Mouse (Mus musculus): ENCODE results near the gene Rnf207. TPM values are rescaled to one million over a fixed set of nuclear protein-coding genes. Genes with fewer than 3 reads are reported as not detected.

Rnf207 gene
- polyA plus RNA-seq, 1 experiment from 2014 or later: 0.26 TPM

DNA sequence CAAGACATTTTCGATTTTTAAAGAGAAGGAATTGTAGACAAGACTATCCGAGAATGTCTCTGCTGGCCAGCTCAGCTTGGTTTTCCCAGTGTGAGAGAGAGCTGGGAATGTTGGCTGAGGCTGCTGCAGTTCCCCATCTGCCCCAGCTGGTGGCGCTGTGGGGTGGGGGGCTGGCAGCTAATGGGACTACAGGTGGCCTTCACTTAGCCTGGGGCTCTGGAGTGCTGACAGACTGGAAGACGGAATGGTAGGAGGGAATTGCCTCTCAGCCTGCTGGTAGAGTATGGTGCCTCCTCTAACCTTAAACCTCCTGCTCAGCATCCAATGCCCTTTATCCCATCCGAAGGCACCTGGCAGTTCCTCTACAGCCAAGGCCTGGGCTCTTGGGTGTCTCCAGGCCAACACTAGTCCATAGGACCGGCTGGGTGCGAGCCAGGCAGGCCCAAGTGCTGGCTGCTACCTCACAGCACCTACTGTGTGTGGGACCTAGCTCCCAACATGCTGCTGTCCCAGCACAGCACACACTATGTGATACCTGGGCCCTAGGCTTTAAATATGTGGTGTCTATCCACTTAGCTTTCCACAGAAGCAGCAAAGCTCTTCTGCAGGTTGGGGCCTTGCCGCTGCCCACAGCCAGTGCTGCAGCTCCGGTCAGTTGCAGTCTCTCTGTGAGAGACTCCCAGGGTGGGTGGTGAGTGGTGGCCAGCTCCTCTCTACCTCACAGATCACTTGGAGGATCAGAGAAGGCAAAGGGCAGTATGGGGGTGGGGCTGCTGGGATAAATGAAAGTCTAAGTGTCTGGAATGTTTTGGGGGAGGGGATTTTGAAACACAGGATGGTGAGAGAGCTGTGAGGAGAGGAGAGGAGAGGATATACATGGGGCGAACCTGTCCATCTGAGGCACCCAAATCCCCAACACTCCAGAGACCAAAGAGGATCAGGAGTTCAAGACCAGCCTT is 42.1 kb downstream of the Rnf207 start:
- H3K27ac ChIP-seq: no peak overlapping the region
- H3K4me1 ChIP-seq: peaks cover 35% of the 10 kb centered on the region
- H3K9ac ChIP-seq: no peak overlapping the region
- H3K36me3 ChIP-seq: no peaks in the 10 kb centered on the region
- peaks cover 88% of the 10 kb centered on the region for H3K27me3 ChIP-seq (replicated peaks)
- no peak overlapping the region for H3K4me2 ChIP-seq
- WGBS (ENCODE audit: insufficient replicate concordance): 37% methylated on average over 10 of the region's 10 CpGs
- H3K9me3 ChIP-seq (replicated peaks): no peaks in the 10 kb centered on the region
- ATAC-seq: no peak
- no peak overlapping the region for H3K4me3 ChIP-seq

DNA sequence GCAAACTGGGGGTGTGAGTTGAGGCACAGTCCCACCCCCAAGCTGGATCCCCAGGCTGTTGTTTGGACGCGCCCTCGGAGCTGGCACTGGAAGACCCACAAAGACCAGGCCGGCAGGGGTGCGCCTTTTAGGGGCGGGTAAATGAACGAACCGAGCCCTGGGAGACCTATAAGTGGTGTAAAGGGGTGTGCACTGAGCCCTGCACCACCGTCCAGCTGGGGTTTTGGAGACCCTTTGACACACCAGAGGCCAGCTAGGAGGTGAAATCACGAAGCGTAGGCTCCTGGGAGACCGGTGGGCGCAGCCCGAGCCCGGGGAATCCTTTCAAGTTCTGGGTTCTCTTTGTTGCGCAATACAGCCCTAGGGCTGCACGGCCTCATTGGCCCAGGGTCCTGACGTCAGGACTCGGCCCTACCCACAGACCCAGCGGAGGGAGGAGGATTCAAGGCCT is 44.1 kb downstream of the Rnf207 start:
- H3K36me3 ChIP-seq: no peaks in the 10 kb centered on the region
- H3K9ac ChIP-seq: peak overlapping the region; percentile 54; the same call in 1 of the 2 replicates
- H3K27ac ChIP-seq: no peak overlapping the region
- peaks cover 35% of the 10 kb centered on the region for H3K4me1 ChIP-seq
- no peak for ATAC-seq
- peak overlapping the region; percentile 53 for H3K4me3 ChIP-seq
- H3K4me2 ChIP-seq: peak overlapping the region; percentile 72
- peaks cover 76% of the 10 kb centered on the region for H3K27me3 ChIP-seq (replicated peaks)
- 2% methylated on average over 20 of the region's 20 CpGs for WGBS (ENCODE audit: insufficient replicate concordance)
- no peaks in the 10 kb centered on the region for H3K9me3 ChIP-seq (replicated peaks)

DNA sequence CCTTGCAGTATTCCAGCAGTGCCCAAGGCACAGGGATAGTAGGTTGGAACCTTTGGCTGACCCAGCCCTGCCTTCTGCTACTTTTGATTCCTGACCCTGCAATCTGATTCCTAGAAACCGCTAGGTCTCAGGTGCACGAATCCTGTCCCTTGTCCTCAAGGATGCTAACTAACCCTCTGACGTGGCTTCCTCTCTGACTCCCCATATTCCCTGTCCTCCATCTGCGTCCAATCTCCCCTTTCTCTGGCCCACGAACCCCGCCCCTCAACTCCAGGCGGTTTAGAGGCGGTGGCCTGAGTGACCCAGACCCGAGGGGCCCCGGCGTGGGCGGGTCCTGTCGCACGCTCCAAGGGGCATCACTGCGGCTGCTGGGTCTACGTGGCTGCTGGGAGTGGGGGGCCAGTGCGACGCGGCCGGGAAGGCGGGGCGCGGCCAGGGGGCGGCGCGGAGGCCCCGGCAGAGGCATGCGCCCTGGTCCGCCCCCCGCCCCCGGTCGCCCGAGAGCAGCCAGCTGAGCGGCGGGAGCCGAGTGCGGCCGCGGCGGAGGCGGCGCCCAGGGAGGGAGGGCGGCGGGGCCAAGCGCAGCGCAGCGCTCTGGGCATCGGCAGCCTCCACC is 45.1 kb downstream of the Rnf207 start, which contains the start of gene Gpr153:
Gene Gpr153 (plus strand): TSS at position 612 of the 616 bp plus-strand sequence.
- H3K4me1 ChIP-seq: peaks cover 35% of the 10 kb centered on the region
- 2% methylated on average over 48 of the region's 48 CpGs for WGBS (ENCODE audit: insufficient replicate concordance)
- no peak; the same call in 1 of the 2 replicates for ATAC-seq
- no peaks in the 10 kb centered on the region for H3K36me3 ChIP-seq
- H3K4me2 ChIP-seq: peak within 1 kb of the TSS; percentile 72
- peak within 1 kb of the TSS; percentile 53 for H3K4me3 ChIP-seq
- H3K27ac ChIP-seq: no peak within 1 kb of the TSS
- peaks cover 66% of the 10 kb centered on the region for H3K27me3 ChIP-seq (replicated peaks)
- peak within 1 kb of the TSS; percentile 54 for H3K9ac ChIP-seq
- H3K9me3 ChIP-seq (replicated peaks): no peaks in the 10 kb centered on the region

GRCm38 (mm10) chr4:152273191-152273590 is 45.6 kb downstream of the Rnf207 start:
- peaks cover 2% of the 10 kb centered on the region; the same call in 1 of the 2 replicates for H3K36me3 ChIP-seq
- no peaks in the 10 kb centered on the region for H3K9me3 ChIP-seq (replicated peaks)
- no peak overlapping the region for H3K4me3 ChIP-seq
- H3K9ac ChIP-seq: no peak overlapping the region
- peaks cover 35% of the 10 kb centered on the region for H3K4me1 ChIP-seq
- peaks cover 66% of the 10 kb centered on the region for H3K27me3 ChIP-seq (replicated peaks)
- H3K27ac ChIP-seq: no peak overlapping the region
- no peak overlapping the region for H3K4me2 ChIP-seq
- WGBS (ENCODE audit: insufficient replicate concordance): 52% methylated on average over 3 of the region's 3 CpGs
- ATAC-seq: no peak; the same call in 1 of the 2 replicates

DNA sequence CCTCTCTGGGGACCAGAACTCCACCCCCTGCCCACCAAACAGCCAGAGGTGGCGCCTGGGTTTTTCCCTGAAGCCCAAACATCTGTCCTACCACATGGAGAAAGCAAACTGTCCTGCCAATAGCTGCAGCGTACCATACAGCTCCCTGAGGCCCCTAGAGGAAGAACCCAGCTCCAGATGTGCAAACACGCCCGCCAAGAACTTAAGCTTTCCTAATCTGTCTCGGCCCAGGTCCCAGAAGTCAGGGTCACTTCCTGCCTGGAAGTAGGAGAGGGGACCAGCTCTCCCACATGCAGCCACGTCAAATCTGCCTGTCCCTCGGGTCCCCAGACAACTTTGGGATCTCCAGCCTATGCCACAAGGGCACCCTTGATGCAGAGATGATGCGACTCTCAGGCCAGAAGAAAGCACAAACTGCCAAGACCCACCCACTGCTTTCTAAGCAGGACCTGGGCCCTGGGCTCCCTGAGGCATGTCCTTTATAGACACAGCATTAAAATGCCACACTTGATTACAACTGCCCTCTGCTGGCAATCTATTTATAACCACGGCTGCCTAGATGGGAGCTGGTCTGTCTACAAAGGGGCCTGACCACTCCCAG is 46.2 kb downstream of the Rnf207 start:
- H3K9me3 ChIP-seq (replicated peaks): no peaks in the 10 kb centered on the region
- H3K36me3 ChIP-seq: peaks cover 7% of the 10 kb centered on the region; the same call in 1 of the 2 replicates
- no peak overlapping the region for H3K27ac ChIP-seq
- peaks cover 66% of the 10 kb centered on the region for H3K27me3 ChIP-seq (replicated peaks)
- H3K4me1 ChIP-seq: peaks cover 35% of the 10 kb centered on the region
- no peak overlapping the region for H3K9ac ChIP-seq
- H3K4me2 ChIP-seq: no peak overlapping the region
- ATAC-seq: no peak
- no peak overlapping the region for H3K4me3 ChIP-seq
- WGBS (ENCODE audit: insufficient replicate concordance): 37% methylated on average over 9 of the region's 9 CpGs

- H3K4me3 ChIP-seq: no peak overlapping the region
- no peak overlapping the region for H3K9ac ChIP-seq
- 64% methylated on average over 7 of the region's 7 CpGs for WGBS (ENCODE audit: insufficient replicate concordance)
- no peaks in the 10 kb centered on the region for H3K9me3 ChIP-seq (replicated peaks)
- H3K4me1 ChIP-seq: peaks cover 35% of the 10 kb centered on the region
- no peak overlapping the region; the same call in 1 of the 2 replicates for H3K27ac ChIP-seq
- no peak for ATAC-seq
- H3K36me3 ChIP-seq: peaks cover 7% of the 10 kb centered on the region; the same call in 1 of the 2 replicates
- H3K4me2 ChIP-seq: no peak overlapping the region
- peaks cover 60% of the 10 kb centered on the region for H3K27me3 ChIP-seq (replicated peaks)
These were observed 46.8 kb downstream of the Rnf207 start for GRCm38 (mm10) chr4:152272006-152272405.

DNA sequence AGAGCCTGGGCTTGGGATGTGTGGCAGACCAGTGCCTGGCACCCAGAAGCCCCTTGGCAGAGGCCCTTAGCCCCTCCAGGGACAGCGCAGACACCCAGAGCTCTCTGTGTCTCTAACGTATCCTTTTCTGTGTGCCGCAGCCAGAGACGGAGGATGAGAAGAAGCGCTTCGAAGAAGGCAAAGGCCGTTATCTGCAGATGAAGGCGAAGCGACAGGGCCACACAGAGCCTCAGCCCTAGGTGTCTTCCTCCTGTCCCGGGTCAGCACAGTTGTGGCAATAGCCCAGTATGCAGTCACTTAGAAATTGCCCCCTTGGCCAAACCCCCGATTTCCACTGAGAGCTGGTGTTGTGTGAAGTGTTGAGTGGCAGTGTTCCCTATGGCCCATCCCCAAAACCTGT is 47.5 kb downstream of the Rnf207 start:
- peak overlapping the region; percentile 12; the same call in 1 of the 2 replicates for H3K27ac ChIP-seq
- H3K4me1 ChIP-seq: peaks cover 35% of the 10 kb centered on the region
- no peak overlapping the region; the same call in 1 of the 2 replicates for H3K9ac ChIP-seq
- H3K4me2 ChIP-seq: no peak overlapping the region
- 82% methylated on average over 11 of the region's 11 CpGs for WGBS (ENCODE audit: insufficient replicate concordance)
- no peak overlapping the region for H3K4me3 ChIP-seq
- ATAC-seq: no peak
- H3K27me3 ChIP-seq (replicated peaks): peaks cover 54% of the 10 kb centered on the region
- H3K9me3 ChIP-seq (replicated peaks): no peaks in the 10 kb centered on the region
- peaks cover 7% of the 10 kb centered on the region; the same call in 1 of the 2 replicates for H3K36me3 ChIP-seq

DNA sequence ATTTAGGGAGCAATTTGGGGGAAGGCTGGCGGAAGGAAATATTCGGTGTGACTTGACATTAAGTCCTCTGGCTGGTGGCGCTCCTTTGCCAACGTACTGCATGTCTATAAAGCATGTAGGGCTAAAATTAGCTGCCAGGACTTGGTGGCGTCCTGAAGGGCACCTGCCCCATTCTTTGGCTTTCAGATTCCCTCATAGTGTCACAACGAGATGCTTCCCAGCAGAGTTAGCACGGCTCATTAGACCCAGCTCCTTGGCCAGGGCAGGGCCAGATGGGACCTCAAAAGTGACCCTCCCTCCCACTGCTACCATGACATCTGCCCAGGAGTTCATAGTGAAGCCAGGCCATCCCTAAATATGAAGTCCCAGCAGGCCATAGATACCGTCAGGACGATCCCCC is 48.2 kb downstream of the Rnf207 start:
- H3K9me3 ChIP-seq (replicated peaks): no peaks in the 10 kb centered on the region
- no peak overlapping the region for H3K27ac ChIP-seq
- H3K4me1 ChIP-seq: peaks cover 35% of the 10 kb centered on the region
- H3K27me3 ChIP-seq (replicated peaks): peaks cover 46% of the 10 kb centered on the region
- no peak for ATAC-seq
- H3K4me2 ChIP-seq: no peak overlapping the region
- H3K9ac ChIP-seq: no peak overlapping the region
- 72% methylated on average over 9 of the region's 9 CpGs for WGBS (ENCODE audit: insufficient replicate concordance)
- H3K4me3 ChIP-seq: no peak overlapping the region
- H3K36me3 ChIP-seq: peaks cover 7% of the 10 kb centered on the region; the same call in 1 of the 2 replicates

DNA sequence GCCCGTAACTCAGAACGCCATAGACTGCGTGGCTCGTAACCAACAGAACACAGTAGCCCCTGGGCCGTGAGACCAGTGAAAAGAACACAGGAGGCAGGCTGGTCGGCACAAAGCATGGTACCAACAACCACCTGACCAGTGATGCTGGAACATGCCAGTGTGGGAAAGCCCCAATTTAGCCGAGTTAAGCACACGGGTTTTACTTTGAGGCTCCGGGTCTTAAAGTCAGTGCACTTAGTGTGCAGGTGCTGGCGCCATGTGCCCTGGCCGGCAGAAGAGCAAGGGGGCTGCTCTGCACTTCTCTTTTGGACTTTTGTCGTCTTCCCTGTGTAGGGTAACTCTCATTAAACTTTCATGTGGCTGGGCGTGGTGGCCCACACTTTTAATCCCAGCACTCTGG is 48.8 kb downstream of the Rnf207 start:
- peaks cover 32% of the 10 kb centered on the region for H3K4me1 ChIP-seq
- no peak overlapping the region for H3K4me2 ChIP-seq
- WGBS (ENCODE audit: insufficient replicate concordance): 77% methylated on average over 13 of the region's 13 CpGs
- H3K4me3 ChIP-seq: no peak overlapping the region
- no peak overlapping the region for H3K27ac ChIP-seq
- H3K9me3 ChIP-seq (replicated peaks): no peaks in the 10 kb centered on the region
- H3K36me3 ChIP-seq: peaks cover 7% of the 10 kb centered on the region; the same call in 1 of the 2 replicates
- no peak for ATAC-seq
- H3K9ac ChIP-seq: no peak overlapping the region
- peaks cover 40% of the 10 kb centered on the region for H3K27me3 ChIP-seq (replicated peaks)

- Histone ChIP-seq H3K9ac (no peak overlapping the region), H3K27ac (no peak overlapping the region), H3K27me3 (replicated peaks) (peaks cover 19% of the 10 kb centered on the region), H3K4me2 (no peak overlapping the region), H3K9me3 (replicated peaks) (no peaks in the 10 kb centered on the region), H3K4me1 (peaks cover 33% of the 10 kb centered on the region), H3K4me3 (no peak overlapping the region), H3K36me3 (peaks cover 10% of the 10 kb centered on the region; the same call in 1 of the 2 replicates)
- no peak for ATAC-seq
- 69% methylated on average over 13 of the region's 13 CpGs for WGBS (ENCODE audit: insufficient replicate concordance)
These were observed 50.9 kb downstream of the Rnf207 start for GRCm38 (mm10) chr4:152267748-152268369.

DNA sequence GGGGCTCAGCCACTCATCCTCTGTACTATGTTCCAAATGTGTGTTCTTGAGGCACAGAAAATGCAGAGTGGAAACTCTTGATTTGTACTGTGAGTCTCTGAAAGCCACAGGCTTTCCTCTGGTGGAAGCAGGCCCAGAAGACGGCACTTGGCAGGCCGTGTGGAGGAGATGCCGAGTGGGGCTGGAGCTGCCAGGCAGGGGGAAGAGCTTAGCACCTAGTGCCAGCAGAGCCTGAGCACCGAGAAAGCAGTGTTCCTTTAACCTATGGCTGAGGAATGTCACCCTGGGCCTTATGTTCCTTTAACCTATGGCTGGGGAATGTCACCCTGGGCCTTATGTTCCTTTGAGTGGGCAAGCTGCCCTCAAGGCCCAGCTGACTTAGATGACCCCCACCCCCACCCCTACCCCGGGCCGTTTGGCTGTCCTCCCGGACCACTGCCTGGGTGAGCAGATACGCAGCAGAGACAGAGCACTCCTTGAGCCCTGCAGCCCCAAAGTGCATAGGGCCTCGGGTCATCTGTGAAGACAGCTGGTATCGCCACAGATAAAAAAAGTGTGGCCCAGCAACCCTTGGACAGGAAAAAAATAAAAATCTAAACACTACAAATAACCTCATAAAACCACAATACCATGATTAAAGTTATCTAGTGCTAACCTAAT is 52.4 kb downstream of the Rnf207 start:
- H3K4me2 ChIP-seq: no peak overlapping the region
- H3K4me3 ChIP-seq: no peak overlapping the region
- H3K4me1 ChIP-seq: peaks cover 36% of the 10 kb centered on the region
- H3K36me3 ChIP-seq: peaks cover 10% of the 10 kb centered on the region; the same call in 1 of the 2 replicates
- ATAC-seq: no peak
- no peak overlapping the region for H3K27ac ChIP-seq
- no peak overlapping the region for H3K9ac ChIP-seq
- 72% methylated on average over 10 of the region's 10 CpGs for WGBS (ENCODE audit: insufficient replicate concordance)
- H3K27me3 ChIP-seq (replicated peaks): peaks cover 4% of the 10 kb centered on the region
- no peaks in the 10 kb centered on the region for H3K9me3 ChIP-seq (replicated peaks)
